Mouse (Mus musculus): ENCODE data around the gene Tmem251.

Tmem251 gene

DNA sequence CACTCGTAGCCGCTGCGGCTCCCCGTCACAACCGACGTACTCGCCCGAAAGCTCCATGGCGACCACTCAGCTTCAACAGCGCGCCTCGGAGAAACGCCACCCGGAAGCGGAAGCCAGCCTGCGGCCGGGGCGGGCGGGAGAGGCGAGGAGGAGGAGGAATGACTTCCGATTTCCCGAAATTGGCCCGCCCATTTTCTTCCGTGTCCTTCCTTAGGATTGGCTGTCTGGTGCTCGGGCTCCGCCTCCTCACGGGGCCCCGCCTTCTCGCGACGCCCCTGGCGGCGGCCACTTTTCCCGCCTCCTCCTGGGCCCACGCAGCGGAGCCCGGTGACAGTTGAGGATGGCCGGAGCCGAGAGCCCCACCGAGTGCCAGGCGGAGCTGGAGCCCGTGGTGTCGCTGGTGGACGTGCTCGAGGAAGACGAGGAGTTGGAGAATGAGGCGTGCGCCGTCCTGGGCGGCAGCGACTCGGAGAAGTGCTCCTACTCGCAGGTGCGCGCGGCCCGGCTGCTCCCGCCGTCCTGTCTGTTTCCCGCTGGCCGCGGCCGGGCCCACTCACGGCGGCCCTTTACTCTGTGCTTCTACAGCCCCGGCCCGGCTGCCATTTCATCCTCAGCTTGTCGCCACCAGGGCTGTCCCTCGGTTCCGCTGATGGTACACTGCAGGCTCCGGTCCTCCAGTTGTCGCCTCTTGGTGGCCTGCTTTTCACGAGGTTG is 14.3 kb downstream of the Tmem251 start, which contains the start of the genes Gm28051, Gon7 and Ubr7:
TSS of gene Gm28051 (minus strand) at position 77 of the 714 bp plus-strand sequence.
TSS of gene Gon7 (minus strand) at position 115 of the 714 bp plus-strand sequence.
TSS of gene Ubr7 (plus strand) at position 279 of the 714 bp plus-strand sequence.
- peak; percentile 97 for DNase-seq

GRCm38 (mm10) chr12:102758403-102758756 is 14.8 kb downstream of the Tmem251 start, which contains the start of gene Gm20604:
Gm20604 (minus strand) TSS chr12:102758672.
- no peak for DNase-seq

DNA sequence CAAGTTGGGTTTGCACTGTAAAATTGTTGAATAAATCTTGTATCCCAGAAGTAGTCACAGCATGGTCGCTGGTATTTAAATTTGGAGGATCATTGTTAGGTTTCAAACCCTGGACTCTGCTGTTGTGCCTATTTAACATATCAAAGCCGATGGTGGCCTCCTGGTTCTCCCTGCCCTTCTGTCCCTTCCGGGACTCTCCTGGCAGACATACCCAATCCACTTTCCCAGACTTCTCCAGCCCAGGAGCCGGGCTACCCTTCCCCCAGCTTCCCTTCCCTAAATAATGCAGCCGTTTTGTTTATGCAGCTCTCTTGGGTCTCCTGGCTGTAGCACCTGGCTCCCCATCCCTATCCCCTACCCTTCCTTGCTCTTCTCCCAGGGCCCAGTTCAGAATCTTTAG is 15.4 kb downstream of the Tmem251 start:
- DNase-seq: no peak

DNA sequence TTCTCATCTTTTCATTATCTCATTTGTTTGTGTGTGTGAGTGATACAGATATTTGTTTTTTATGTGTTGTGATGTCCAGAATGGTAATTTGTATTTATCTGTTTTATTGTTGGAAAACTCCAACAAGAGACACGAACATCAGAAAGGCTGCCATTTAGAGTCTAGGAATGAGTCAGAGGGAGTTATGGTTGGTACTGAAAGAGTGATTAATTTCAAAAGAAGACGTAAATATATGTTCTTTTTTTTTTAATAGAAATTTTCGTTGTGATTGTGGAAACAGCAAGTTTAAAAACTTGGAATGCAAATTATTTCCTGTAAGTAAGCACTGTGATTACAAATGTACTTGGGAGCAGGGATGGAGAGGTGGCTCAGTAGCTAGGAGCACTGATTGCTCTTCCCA is 18.1 kb downstream of the Tmem251 start:
- DNase-seq: no peak

- DNase-seq: no peak
These were observed 20.1 kb downstream of the Tmem251 start for GRCm38 (mm10) chr12:102763696-102764095.

GRCm38 (mm10) chr12:102769000-102769399 is 25.4 kb downstream of the Tmem251 start:
- no peak for DNase-seq

- DNase-seq: no peak
These were observed 28.0 kb downstream of the Tmem251 start for GRCm38 (mm10) chr12:102771601-102772000.

- DNase-seq: no peak
These were observed 29.1 kb downstream of the Tmem251 start for GRCm38 (mm10) chr12:102772676-102773075.

GRCm38 (mm10) chr12:102776035-102776434 is 32.5 kb downstream of the Tmem251 start:
- no peak for DNase-seq

DNA sequence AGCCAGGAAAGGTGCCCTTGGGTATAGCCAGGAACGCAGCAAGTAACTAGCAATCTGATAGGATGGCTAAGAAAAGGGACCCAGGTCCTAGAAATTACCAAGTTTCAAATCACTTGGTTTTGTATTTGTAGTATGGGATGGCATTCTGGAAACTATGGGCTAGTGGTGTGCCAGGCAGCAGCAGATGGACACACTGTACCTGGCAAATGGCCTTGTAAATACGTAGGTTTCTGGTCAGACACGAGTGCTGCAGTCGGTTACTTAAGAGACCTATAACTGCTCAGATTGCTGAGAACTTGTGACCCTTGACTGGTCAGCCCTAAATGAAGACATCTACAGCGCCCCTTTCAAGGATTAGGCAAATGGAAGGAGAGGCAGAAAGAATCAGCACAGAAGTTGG is 34.6 kb downstream of the Tmem251 start:
- DNase-seq: peak; percentile 16 to 56

DNA sequence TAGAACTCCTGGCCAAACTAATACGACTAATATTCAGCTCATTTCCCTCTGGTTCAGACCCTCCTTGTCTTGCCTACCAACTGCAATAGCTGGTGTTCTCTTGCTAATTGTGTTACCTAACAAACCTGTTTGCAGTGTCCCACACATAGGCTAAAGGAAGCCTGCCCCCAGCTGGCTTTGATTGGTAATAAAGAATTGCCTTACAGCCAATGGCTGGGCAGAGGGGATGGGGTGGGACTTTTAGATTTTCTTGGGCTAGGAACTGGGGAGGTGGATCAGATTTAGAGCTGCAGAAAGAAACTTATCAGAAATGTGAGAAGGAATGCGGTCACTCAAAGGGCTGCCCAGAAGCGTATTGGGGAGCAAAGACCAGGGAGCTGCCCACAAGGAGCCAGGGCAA is 35.9 kb downstream of the Tmem251 start:
- peak; percentile 24 to 40 for DNase-seq

GRCm38 (mm10) chr12:102782841-102783240 is 39.3 kb downstream of the Tmem251 start:
- no peak for DNase-seq

DNA sequence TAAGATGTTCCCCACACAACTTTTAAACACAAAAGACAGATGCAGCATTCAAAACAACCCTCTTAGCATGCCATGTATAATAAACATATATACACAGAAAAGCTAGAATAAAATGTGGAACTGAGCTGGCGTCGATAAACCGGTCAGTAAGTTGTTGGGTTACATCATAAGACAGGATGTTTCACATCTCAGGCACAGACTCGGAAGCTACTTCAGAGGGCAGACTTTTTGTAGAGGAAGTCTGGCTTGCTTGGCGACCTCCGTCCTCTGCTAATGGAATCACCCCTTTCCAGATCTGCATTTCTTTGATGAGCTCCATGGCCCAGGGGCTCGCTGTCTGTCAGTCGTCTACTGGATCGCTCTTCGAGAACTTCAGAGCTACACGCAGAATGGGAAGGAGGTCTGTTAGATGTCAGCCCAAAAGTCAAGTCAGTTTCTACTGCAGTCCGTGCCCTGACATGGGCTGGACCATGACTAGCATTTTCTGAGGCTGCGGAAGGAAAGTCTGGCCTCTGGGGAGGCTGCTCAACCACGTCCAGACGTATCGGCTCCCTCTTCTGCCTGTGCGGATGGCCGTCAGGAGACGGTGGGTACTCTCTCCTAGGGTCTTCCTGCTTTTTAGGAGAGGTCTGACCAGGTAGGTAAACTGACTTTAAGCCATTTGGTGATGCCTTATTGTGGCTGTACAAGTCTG is 41.5 kb downstream of the Tmem251 start:
- no peak for DNase-seq

- DNase-seq: peak in 1 of 2 experiments; percentile 18
These were observed 42.0 kb downstream of the Tmem251 start for GRCm38 (mm10) chr12:102785593-102785985.

GRCm38 (mm10) chr12:102787927-102788326 is 44.4 kb downstream of the Tmem251 start:
- DNase-seq: no peak

All from cerebellum, postnatal 14 days (tissue).